Mouse (Mus musculus) megakaryocyte-erythroid progenitor cell, adult 5 weeks (primary cell): ENCODE results near the gene Otop1. TPM values are rescaled to one million over a fixed set of nuclear protein-coding genes. Genes with fewer than 3 reads are reported as not detected.

Experiments
- polyA plus RNA-seq: library from polyadenylated mRNA; stranded (reverse); fragments of >175 nt; gene quantifications from 2 replicates; pipeline ENCODE4 v1.2.3, GENCODE M21; 2012

Otop1 gene
- not detected in 2 replicates for polyA plus RNA-seq

GRCm38 (mm10) chr5:38275771-38276170 lies at the start of gene Otop1:
Gene Otop1 (plus strand): TSS chr5:38275972.

GRCm38 (mm10) chr5:38260107-38260682 lies 15.6 kb upstream of the Otop1 start, which contains the start of gene Tmem128:
Gene Tmem128 (plus strand): TSS chr5:38260185.

GRCm38 (mm10) chr5:38318966-38319786 lies 43.4 kb downstream of the Otop1 start, which contains the start of gene Drd5:
Gene Drd5 (plus strand): TSS chr5:38319367.

Other genes starting within 250 kb of the Otop1 start
- gene Stx18, start 237.2 kb upstream of the Otop1 start, polyA plus RNA-seq: 34.2 and 40.6 TPM in 2 replicates
- gene Nsg1, start 116.1 kb upstream of the Otop1 start, polyA plus RNA-seq: 0.45 and 0.68 TPM in 2 replicates
- gene Zbtb49, start 55.5 kb upstream of the Otop1 start, polyA plus RNA-seq: 6.8 and 10.0 TPM in 2 replicates
- 103 and 160 TPM in 2 replicates for gene Lyar, start 55.5 kb upstream of the Otop1 start, polyA plus RNA-seq
- 37.8 and 39.9 TPM in 2 replicates for gene Tmem128, start 15.8 kb upstream of the Otop1 start, polyA plus RNA-seq
- gene Drd5, start 43.4 kb downstream of the Otop1 start, polyA plus RNA-seq: not detected in 2 replicates
- gene Slc2a9, start 227.2 kb downstream of the Otop1 start, polyA plus RNA-seq: 1.8 and 2.3 TPM in 2 replicates